In genomic region chr3:145692037-145692436, GRCm38 (mm10) we compare ENCODE assay signal across 12 mouse cellular contexts. TPM values are rescaled to one million over a fixed set of nuclear protein-coding genes. Genes with fewer than 3 reads are reported as not detected.
DNase-seq lines count a peak whose midpoint lies in the region; ATAC-seq lines count a peak whose summit lies in the region.
"Had no signal": no experiment of that assay in that cellular context is flagged by ENCODE, and none has a peak within 500 bp of the region (broad histone marks: within the 10 kb centered on the region; RNA-seq: fewer than 3 reads in every experiment).

No protein-coding gene starts in this region.

- H3K27me3 ChIP-seq in forebrain, embryonic 10.5 days (ENCODE audit: poor library complexity, severe bottlenecking), result no peaks in the 10 kb centered on the region
- H3K27me3 ChIP-seq in forebrain, embryonic 15.5 days, result no peaks in the 10 kb centered on the region
- H3K27me3 ChIP-seq in lung, embryonic 15.5 days, result no peaks in the 10 kb centered on the region
- H3K27me3 ChIP-seq in intestine, embryonic 15.5 days (replicated peaks), result no peaks in the 10 kb centered on the region
- no peaks in the 10 kb centered on the region for H3K27me3 ChIP-seq in stomach, embryonic 14.5 days (ENCODE audit: control insufficient read depth, insufficient read depth, low read length)

- H3K4me2 ChIP-seq in forebrain, embryonic 15.5 days (replicated peaks), result no peak overlapping the region
- no peak overlapping the region for H3K4me2 ChIP-seq in lung, embryonic 15.5 days
- H3K4me2 ChIP-seq in intestine, embryonic 15.5 days (replicated peaks), result no peak overlapping the region
- no peak overlapping the region for H3K4me2 ChIP-seq in stomach, embryonic 14.5 days (replicated peaks; ENCODE audit: low read depth, low read length)

- H3K9me3 ChIP-seq in forebrain, embryonic 10.5 days, result no peaks in the 10 kb centered on the region
- no peaks in the 10 kb centered on the region for H3K9me3 ChIP-seq in forebrain, embryonic 15.5 days
- H3K9me3 ChIP-seq in lung, embryonic 15.5 days, result no peaks in the 10 kb centered on the region
- no peaks in the 10 kb centered on the region for H3K9me3 ChIP-seq in intestine, embryonic 15.5 days
- H3K9me3 ChIP-seq in stomach, embryonic 14.5 days (ENCODE audit: control insufficient read depth, low read depth, low read length), result no peaks in the 10 kb centered on the region
- H3K9me3 ChIP-seq: midbrain, embryonic 10.5 days had no signal

- no peak overlapping the region for H3K4me3 ChIP-seq in forebrain, embryonic 10.5 days
- H3K4me3 ChIP-seq in forebrain, embryonic 15.5 days, result no peak overlapping the region
- no peak overlapping the region for H3K4me3 ChIP-seq in lung, embryonic 15.5 days
- no peak overlapping the region for H3K4me3 ChIP-seq in intestine, embryonic 15.5 days (replicated peaks)
- no peak overlapping the region for H3K4me3 ChIP-seq in stomach, embryonic 14.5 days (ENCODE audit: low read depth, low read length)
- H3K4me3 ChIP-seq: midbrain, embryonic 10.5 days had no signal

- H3K36me3 ChIP-seq in forebrain, embryonic 10.5 days (replicated peaks), result no peaks in the 10 kb centered on the region
- H3K36me3 ChIP-seq in forebrain, embryonic 15.5 days, result no peaks in the 10 kb centered on the region
- H3K36me3 ChIP-seq in lung, embryonic 15.5 days, result no peaks in the 10 kb centered on the region
- H3K36me3 ChIP-seq in intestine, embryonic 15.5 days, result no peaks in the 10 kb centered on the region
- H3K36me3 ChIP-seq in stomach, embryonic 14.5 days (ENCODE audit: control insufficient read depth, insufficient read depth, low read length), result no peaks in the 10 kb centered on the region
- H3K36me3 ChIP-seq: midbrain, embryonic 10.5 days had no signal

- no peak for DNase-seq in forebrain, embryonic 10.5 days (ENCODE audit: extremely low spot score, low spot score)
- no peak for DNase-seq in lung, postnatal 14 days
- no peak for DNase-seq in layer of hippocampus, adult 11-12 months (ENCODE audit: low spot score)
- DNase-seq in embryo, embryonic 10.5 days (ENCODE audit: low spot score), result no peak
- DNase-seq: cerebellum, postnatal 10 days; gastrocnemius, postnatal 36 days; thymus, postnatal 36 days had no signal

- H3K4me1 ChIP-seq in forebrain, embryonic 10.5 days, result peaks cover 14% of the 10 kb centered on the region
- no peaks in the 10 kb centered on the region for H3K4me1 ChIP-seq in forebrain, embryonic 15.5 days
- 0 out of 2 replicates have a peak, but pooled peaks cover 6% of the 10 kb centered on the region for H3K4me1 ChIP-seq in lung, embryonic 15.5 days
- H3K4me1 ChIP-seq in intestine, embryonic 15.5 days (replicated peaks), result no peaks in the 10 kb centered on the region
- H3K4me1 ChIP-seq in stomach, embryonic 14.5 days (ENCODE audit: control insufficient read depth, insufficient read depth, low read length), result no peaks in the 10 kb centered on the region; the same call in 1 of the 2 replicates
- H3K4me1 ChIP-seq: midbrain, embryonic 10.5 days had no signal

- WGBS in forebrain, embryonic 10.5 days, result 90% methylated on average over 9 of the region's 9 CpGs
- WGBS in forebrain, embryonic 15.5 days, result 87% methylated on average over 9 of the region's 9 CpGs
- 42% methylated on average over 9 of the region's 9 CpGs for WGBS in lung, embryonic 15.5 days
- 63% methylated on average over 9 of the region's 9 CpGs for WGBS in intestine, embryonic 15.5 days
- 67% methylated on average over 9 of the region's 9 CpGs for WGBS in stomach, embryonic 14.5 days

- ATAC-seq in forebrain, embryonic 15.5 days (replicated peaks), result no peak
- ATAC-seq in lung, embryonic 15.5 days (ENCODE audit: borderline replicate concordance, extremely low read depth, low FRiP score, low TSS enrichment), result peak; percentile 94
- peak; percentile 58 for ATAC-seq in intestine, embryonic 15.5 days
- peak; percentile 61; the same call in 1 of the 2 replicates for ATAC-seq in stomach, embryonic 14.5 days (ENCODE audit: insufficient number of reproducible peaks, insufficient read depth, low FRiP score, low read depth)

- no peak overlapping the region for H3K9ac ChIP-seq in forebrain, embryonic 15.5 days (replicated peaks)
- H3K9ac ChIP-seq in lung, embryonic 15.5 days, result no peak overlapping the region
- H3K9ac ChIP-seq in intestine, embryonic 15.5 days, result no peak overlapping the region
- H3K9ac ChIP-seq in stomach, embryonic 14.5 days (replicated peaks; ENCODE audit: low read depth, low read length), result no peak overlapping the region

- peak overlapping the region; percentile 40; the same call in 1 of the 2 replicates for H3K27ac ChIP-seq in forebrain, embryonic 10.5 days
- no peak overlapping the region for H3K27ac ChIP-seq in forebrain, embryonic 15.5 days (replicated peaks)
- peak overlapping the region; percentile 71 for H3K27ac ChIP-seq in lung, embryonic 15.5 days
- 0 out of 2 replicates have a peak overlapping the region, but pooled peaks have one; percentile 17 for H3K27ac ChIP-seq in intestine, embryonic 15.5 days
- no peak overlapping the region for H3K27ac ChIP-seq in stomach, embryonic 14.5 days (ENCODE audit: low read length)
- H3K27ac ChIP-seq: midbrain, embryonic 10.5 days had no signal

RNA-seq across cellular contexts. Expression of gene Ccn1, which starts 42.3 kb away (rescaled TPM):
- 49.9 and 64.8 TPM in 2 replicates for polyA plus RNA-seq in forebrain, embryonic 10.5 days (2016; fragmentation: Nextera tagmentation; extraction: Ambion mirVana)
- 27.2 and 30.1 TPM in 2 replicates for polyA plus RNA-seq in forebrain, embryonic 15.5 days (2015; fragmentation: Nextera tagmentation; extraction: Ambion mirVana)
- 58.3 and 58.8 TPM in 2 replicates for polyA plus RNA-seq in lung, embryonic 15.5 days (2015; fragmentation: Nextera tagmentation; extraction: Ambion mirVana)
- 48.0 and 50.4 TPM in 2 replicates for polyA plus RNA-seq in intestine, embryonic 15.5 days (2015; fragmentation: Nextera tagmentation; extraction: Ambion mirVana)
- polyA plus RNA-seq in stomach, embryonic 14.5 days (2014; fragmentation: Nextera tagmentation; extraction: Ambion mirVana), result 20.9 and 25.8 TPM in 2 replicates

Comparison
In these comparisons a context has a peak if more than half of its experiments do, and no peak if none do; other contexts are left out.
1. H3K27ac ChIP-seq: peak in forebrain, embryonic 10.5 days (single experiment), lung, embryonic 15.5 days (single experiment) and intestine, embryonic 15.5 days (single experiment); none in forebrain, embryonic 15.5 days (single experiment) and stomach, embryonic 14.5 days (single experiment).